Mouse (Mus musculus): ENCODE data around the gene Arhgap10. TPM values are rescaled to one million over a fixed set of nuclear protein-coding genes. Genes with fewer than 3 reads are reported as not detected.

Arhgap10 gene
- polyA plus RNA-seq, 1 experiment = 39.0 TPM

DNA sequence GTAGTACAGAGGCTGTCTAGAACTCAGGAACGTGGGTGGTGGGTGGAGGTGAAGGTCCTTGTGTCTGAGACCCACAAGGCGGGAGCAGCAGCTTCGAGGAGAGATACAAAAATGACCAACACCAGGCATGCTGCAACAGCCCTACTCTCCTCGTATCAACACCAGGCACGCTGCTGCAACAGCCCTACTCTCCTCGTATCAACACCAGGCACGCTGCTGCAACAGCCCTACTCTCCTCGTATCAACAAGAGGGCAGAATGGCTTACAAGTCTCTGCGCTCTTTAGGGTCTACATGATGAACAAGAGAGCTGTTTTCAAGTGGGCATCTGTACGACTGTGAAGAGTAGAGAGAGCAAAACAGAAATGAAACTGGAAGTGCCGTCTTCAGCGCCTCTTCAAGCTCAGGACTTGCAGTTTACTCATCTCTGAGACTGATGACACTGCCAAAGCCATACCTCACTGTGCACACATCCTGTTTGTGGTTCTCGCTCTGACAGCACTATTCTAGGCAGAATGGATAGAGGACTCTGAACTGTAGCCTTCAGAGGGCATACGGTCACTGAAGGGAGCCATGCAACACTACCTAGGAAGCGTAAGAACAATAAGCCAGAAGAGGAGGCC lies 95.0 kb downstream of the Arhgap10 start:
- H3K4me1 ChIP-seq (ENCODE audit: control insufficient read depth, insufficient read depth, low read length) = peaks cover 35% of the 10 kb centered on the region
- no peak for TF ChIP-seq POLR2A (IDR thresholded peaks at IDR 0.05; ENCODE audit: borderline replicate concordance, low read depth, low read length)
- no peak for TF ChIP-seq CTCF (IDR thresholded peaks at IDR 0.05; ENCODE audit: low read depth, low read length)

DNA sequence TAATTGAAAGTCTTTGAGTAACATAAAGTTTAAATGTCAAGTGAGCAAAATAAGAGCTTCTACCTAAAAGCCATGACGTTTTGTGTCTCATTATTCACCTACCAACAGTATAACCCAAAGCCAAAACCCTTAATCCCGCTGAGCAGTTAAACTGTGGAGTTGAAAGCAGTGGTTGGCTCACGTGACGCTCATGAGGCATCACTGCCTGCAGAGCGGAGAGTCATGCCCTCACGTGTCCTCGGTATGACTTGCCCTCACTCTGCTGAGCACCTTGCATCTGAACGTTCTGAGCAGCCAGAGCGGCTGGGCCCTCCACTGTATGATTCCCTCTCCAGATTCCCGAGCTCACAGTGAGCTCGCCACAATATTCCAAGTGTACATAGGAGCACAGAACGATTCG lies 96.2 kb downstream of the Arhgap10 start:
- TF ChIP-seq CTCF (IDR thresholded peaks at IDR 0.05; ENCODE audit: low read depth, low read length) = no peak
- no peak for TF ChIP-seq POLR2A (IDR thresholded peaks at IDR 0.05; ENCODE audit: borderline replicate concordance, low read depth, low read length)
- Histone ChIP-seq H3K4me3 (ENCODE audit: insufficient read depth, low read length) (no peak overlapping the region), H3K27ac (ENCODE audit: insufficient read depth, low read depth, low read length) (peak overlapping the region; percentile 90), H3K4me1 (ENCODE audit: control insufficient read depth, insufficient read depth, low read length) (peaks cover 35% of the 10 kb centered on the region)

More for the DNA sequence above, 95.0 kb downstream of the Arhgap10 start:
- peak overlapping the region; percentile 55 for H3K4me3 ChIP-seq (ENCODE audit: insufficient read depth, low read length)
- H3K27ac ChIP-seq (ENCODE audit: insufficient read depth, low read depth, low read length) = peak overlapping the region; percentile 90

DNA sequence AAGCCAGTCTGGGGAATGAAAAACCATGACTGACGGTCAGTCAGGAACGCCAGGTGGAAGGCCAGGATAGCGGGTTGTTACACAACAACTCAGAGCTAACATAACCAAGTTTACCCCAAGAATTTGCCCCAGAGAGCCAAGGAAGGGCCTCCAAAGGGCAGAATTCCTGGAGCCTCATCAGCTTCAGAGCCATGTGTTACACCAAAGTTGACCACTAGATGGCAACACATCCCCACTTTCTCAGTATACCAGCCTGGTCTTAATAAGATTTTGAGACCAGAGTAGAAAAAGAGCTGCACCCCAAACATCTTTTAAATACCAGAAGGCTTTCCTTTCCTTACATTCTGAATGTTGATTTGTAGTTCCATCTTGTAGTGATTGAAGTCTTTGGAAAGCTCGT lies 98.0 kb downstream of the Arhgap10 start:
- Histone ChIP-seq H3K4me1 (ENCODE audit: control insufficient read depth, insufficient read depth, low read length) (peaks cover 30% of the 10 kb centered on the region), H3K27ac (ENCODE audit: insufficient read depth, low read depth, low read length) (no peak overlapping the region), H3K4me3 (ENCODE audit: insufficient read depth, low read length) (no peak overlapping the region)
- TF ChIP-seq CTCF (IDR thresholded peaks at IDR 0.05; ENCODE audit: low read depth, low read length) (peak; percentile 23; the same call in 1 of the 2 replicates), POLR2A (IDR thresholded peaks at IDR 0.05; ENCODE audit: borderline replicate concordance, low read depth, low read length) (no peak)

DNA sequence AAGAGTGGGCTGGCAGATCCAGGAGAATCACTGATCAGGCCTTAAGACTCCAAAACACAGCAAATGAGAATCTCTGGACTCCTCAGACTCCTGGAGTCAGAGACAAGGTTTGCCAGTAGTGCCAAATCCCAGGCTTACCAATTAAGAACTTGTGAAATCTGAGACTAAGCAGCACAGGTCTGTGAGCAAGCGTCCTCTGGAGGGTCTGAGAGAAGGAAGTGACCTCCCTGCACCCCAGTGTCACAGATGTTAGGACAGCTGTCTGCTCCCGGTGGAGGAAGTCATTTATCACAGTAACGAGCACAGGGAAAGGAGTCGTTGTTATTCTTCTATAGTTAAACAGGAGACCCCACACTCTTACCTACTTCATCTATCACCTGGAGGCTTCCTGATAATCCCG lies 101.0 kb downstream of the Arhgap10 start:
- H3K4me3 ChIP-seq (ENCODE audit: insufficient read depth, low read length) = no peak overlapping the region
- TF ChIP-seq POLR2A (IDR thresholded peaks at IDR 0.05; ENCODE audit: borderline replicate concordance, low read depth, low read length) (no peak), CTCF (IDR thresholded peaks at IDR 0.05; ENCODE audit: low read depth, low read length) (no peak)

DNA sequence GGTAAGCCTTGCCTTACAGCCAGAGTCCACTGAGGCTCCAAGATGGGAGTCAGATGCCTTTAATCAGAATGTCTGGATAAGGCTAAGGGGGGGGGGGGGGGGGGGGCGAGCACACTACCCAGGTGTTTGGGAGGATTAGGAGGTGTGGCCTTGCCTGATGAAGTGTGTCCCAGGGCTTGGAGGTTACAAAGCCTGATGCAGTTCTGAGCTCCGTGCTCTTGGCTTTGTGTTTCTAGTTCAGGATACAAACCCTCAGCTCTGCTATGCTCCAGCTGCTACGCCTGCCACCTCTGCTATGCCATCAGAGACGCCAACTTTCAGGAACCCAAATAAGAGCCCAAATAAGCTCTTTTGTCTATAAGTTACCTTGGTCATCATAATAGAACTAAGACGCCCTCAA lies 101.7 kb downstream of the Arhgap10 start:
- H3K4me3 ChIP-seq (ENCODE audit: insufficient read depth, low read length) = no peak overlapping the region
- H3K4me1 ChIP-seq (ENCODE audit: control insufficient read depth, insufficient read depth, low read length) = peaks cover 7% of the 10 kb centered on the region
- H3K27ac ChIP-seq (ENCODE audit: insufficient read depth, low read depth, low read length) = no peak overlapping the region
- TF ChIP-seq POLR2A (IDR thresholded peaks at IDR 0.05; ENCODE audit: borderline replicate concordance, low read depth, low read length) (no peak), CTCF (IDR thresholded peaks at IDR 0.05; ENCODE audit: low read depth, low read length) (no peak)

More for the DNA sequence above, 101.0 kb downstream of the Arhgap10 start:
- Histone ChIP-seq H3K4me1 (ENCODE audit: control insufficient read depth, insufficient read depth, low read length) (peaks cover 14% of the 10 kb centered on the region), H3K27ac (ENCODE audit: insufficient read depth, low read depth, low read length) (no peak overlapping the region)

DNA sequence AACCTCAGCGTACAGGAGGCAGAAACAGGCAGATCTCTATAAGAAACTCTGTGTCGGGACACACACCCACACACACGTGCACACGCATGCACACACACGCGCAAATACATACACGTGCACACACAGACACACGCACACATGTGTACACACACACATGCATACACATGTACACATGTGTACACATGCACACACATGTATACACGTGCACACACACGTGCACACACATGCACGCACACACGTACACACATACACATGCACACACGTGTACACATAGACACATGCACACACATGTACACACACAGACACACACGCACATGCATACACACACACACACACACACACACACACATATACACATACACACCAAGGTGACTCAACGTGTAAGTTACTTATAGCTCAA lies 106.5 kb downstream of the Arhgap10 start:
- H3K4me1 ChIP-seq (ENCODE audit: control insufficient read depth, insufficient read depth, low read length) = no peaks in the 10 kb centered on the region
- no peak for TF ChIP-seq CTCF (IDR thresholded peaks at IDR 0.05; ENCODE audit: low read depth, low read length)
- TF ChIP-seq POLR2A (IDR thresholded peaks at IDR 0.05; ENCODE audit: borderline replicate concordance, low read depth, low read length) = no peak
- no peak overlapping the region for H3K4me3 ChIP-seq (ENCODE audit: insufficient read depth, low read length)
- H3K27ac ChIP-seq (ENCODE audit: insufficient read depth, low read depth, low read length) = no peak overlapping the region

DNA sequence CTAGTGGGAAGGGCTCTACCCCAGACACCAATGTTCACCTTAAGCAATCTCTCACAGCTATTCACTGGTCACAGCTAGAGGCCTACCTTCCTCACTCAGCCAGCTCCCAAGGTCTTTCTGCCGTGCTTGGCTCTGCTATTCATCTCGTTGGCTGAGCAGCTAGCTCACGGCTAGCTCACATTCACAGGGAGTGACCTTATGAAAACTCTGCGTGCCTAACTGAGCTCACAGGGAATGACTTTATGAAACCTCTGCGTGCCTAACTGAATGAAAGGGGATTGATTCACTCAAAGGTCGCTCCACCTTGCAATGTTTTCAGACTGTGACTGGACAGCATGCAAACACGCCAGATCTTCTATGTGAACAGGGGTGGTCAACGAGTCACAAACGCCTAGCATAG lies 107.4 kb downstream of the Arhgap10 start:
- Histone ChIP-seq H3K4me3 (ENCODE audit: insufficient read depth, low read length) (no peak overlapping the region), H3K4me1 (ENCODE audit: control insufficient read depth, insufficient read depth, low read length) (no peaks in the 10 kb centered on the region), H3K27ac (ENCODE audit: insufficient read depth, low read depth, low read length) (no peak overlapping the region)
- TF ChIP-seq POLR2A (IDR thresholded peaks at IDR 0.05; ENCODE audit: borderline replicate concordance, low read depth, low read length) (no peak), CTCF (IDR thresholded peaks at IDR 0.05; ENCODE audit: low read depth, low read length) (no peak)

DNA sequence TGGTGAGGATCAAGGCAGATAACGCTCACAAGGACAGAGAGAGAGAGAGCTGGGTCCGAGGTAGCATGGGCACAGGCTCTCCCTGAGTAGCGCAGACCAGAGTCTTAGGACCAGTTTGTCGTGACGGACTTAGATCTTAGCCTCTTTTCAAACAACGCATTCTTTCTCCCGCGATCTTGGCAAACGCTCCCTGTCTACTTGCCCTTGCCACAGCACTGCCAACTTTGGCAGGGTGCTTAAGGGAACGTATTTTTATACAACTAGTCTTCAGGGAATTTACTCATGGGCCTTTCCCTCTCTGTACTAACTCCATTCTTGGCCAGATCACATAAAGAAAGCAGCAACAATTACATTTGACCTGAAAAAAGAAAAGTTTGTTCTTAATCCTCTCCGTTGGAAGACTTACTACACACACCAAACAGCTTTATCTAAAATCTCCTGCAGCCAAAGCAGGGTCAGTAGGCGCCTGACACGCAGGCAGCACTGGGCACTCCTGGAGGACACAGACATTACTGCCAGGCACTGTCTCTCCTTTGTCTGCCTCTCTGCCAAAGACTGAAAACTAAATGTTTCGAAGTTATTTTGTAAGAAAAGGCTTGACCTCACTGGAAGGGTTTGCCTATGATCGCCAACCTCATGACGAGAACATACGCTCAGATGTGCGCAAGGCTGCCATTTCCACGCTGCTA lies 109.1 kb downstream of the Arhgap10 start:
- H3K4me1 ChIP-seq (ENCODE audit: control insufficient read depth, insufficient read depth, low read length) = no peaks in the 10 kb centered on the region
- H3K4me3 ChIP-seq (ENCODE audit: insufficient read depth, low read length) = no peak overlapping the region
- H3K27ac ChIP-seq (ENCODE audit: insufficient read depth, low read depth, low read length) = no peak overlapping the region
- TF ChIP-seq POLR2A (IDR thresholded peaks at IDR 0.05; ENCODE audit: borderline replicate concordance, low read depth, low read length) = no peak
- TF ChIP-seq CTCF (IDR thresholded peaks at IDR 0.05; ENCODE audit: low read depth, low read length) = no peak

DNA sequence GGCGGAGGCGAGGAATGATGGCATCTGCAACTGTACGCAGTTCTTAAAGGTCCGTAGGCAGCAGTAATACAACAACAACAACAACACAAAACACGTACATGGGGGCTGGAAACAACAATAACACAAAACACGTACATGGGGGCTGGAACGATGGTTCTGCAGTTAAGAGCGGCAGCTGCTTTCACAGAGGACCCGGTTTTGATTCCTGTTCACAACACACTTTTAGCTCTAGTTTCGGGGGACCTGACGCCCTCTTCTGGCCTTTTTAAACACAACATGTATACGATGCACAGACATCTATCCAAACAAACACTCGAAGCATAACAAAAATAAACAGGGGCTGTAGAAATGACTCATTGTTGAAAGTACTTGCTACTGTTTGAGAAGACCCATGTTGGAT lies 110.9 kb downstream of the Arhgap10 start:
- Histone ChIP-seq H3K4me1 (ENCODE audit: control insufficient read depth, insufficient read depth, low read length) (no peaks in the 10 kb centered on the region), H3K4me3 (ENCODE audit: insufficient read depth, low read length) (no peak overlapping the region), H3K27ac (ENCODE audit: insufficient read depth, low read depth, low read length) (no peak overlapping the region)
- TF ChIP-seq CTCF (IDR thresholded peaks at IDR 0.05; ENCODE audit: low read depth, low read length) = peak; percentile 30; the same call in 1 of the 2 replicates
- no peak for TF ChIP-seq POLR2A (IDR thresholded peaks at IDR 0.05; ENCODE audit: borderline replicate concordance, low read depth, low read length)

DNA sequence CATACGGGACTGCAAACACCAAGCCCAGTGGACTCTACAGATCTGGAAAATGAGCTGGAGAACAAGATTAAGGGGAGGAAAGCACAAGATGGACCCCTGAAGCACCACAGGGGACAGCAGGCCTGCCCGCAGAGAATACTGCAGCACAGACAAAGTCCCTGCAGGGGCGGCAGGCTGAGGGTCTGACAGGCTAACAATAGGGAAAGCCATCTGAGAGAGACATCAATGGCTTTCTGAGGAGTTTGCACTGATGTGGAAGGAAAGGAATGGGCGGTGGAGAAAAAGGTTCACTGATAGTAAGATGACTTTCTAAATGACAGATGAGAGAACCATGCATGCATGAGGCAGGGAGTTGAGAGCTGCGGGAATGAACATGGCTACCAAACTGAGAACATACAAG lies 111.3 kb downstream of the Arhgap10 start:
- no peak for TF ChIP-seq CTCF (IDR thresholded peaks at IDR 0.05; ENCODE audit: low read depth, low read length)
- no peak for TF ChIP-seq POLR2A (IDR thresholded peaks at IDR 0.05; ENCODE audit: borderline replicate concordance, low read depth, low read length)
- Histone ChIP-seq H3K4me1 (ENCODE audit: control insufficient read depth, insufficient read depth, low read length) (no peaks in the 10 kb centered on the region), H3K27ac (ENCODE audit: insufficient read depth, low read depth, low read length) (no peak overlapping the region), H3K4me3 (ENCODE audit: insufficient read depth, low read length) (no peak overlapping the region)
